Mouse (Mus musculus) small intestine, adult 2 months (tissue): Measurements from ENCODE around the gene Zfp148.

ENCODE experiments used
- CTCF ChIP-seq: fragments of 200-500 bp; IDR thresholded peaks from 2 replicates; pipeline ENCODE4 v1.5.1; 2012; ENCODE audit warnings: low read depth, mild to moderate bottlenecking, control low read depth, inconsistent platforms, low read length, moderate library complexity, mixed read lengths; ENCODE audit not compliant: insufficient replicate concordance, insufficient read length; ENCODE audit errors: extremely low read depth
- POLR2A ChIP-seq: fragments of 200-500 bp; IDR thresholded peaks from 2 replicates; pipeline ENCODE4 v1.6.1; 2012; ENCODE audit warnings: low read depth, mild to moderate bottlenecking, control low read depth, inconsistent platforms, low read length, moderate library complexity

DNA sequence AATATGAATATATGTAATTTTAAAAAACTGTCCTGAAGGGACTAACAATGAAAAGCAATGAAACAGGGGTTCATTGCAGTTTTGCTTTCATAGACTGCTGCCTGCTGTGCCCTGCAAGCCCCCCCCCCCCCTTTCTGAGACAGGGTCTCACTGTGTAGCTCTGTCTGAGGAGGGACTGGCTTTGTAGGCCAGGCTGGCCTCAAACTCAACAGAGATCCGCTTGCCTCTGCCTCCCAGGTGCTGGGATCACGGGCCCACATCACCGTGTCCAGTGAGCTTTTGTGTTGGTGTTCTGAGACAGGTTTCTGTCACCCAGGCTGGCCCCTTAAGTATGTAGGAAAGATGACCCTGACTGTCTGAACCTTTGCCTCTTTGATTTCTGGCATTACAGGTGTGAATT lies 2.9 kb downstream of the Zfp148 start:
- TF ChIP-seq CTCF (no peak), POLR2A (no peak)
